Mouse (Mus musculus) midbrain, embryonic 14.5 days (tissue): ENCODE data around the gene Fgfr2. TPM values are rescaled to one million over a fixed set of nuclear protein-coding genes. Genes with fewer than 3 reads are reported as not detected.
"Not testable (repeated sequence)": the region's sequence is repeated elsewhere in the genome, so short reads cannot be mapped to it uniquely, and the experiment has no call there.

Source experiments
- ATAC-seq: fragments of 200-750 bp; cut with Nextera tagmentation; 2 replicates; pipeline ENCODE4 v1.8.0; 2017; ENCODE audit warnings: moderate number of reproducible peaks, moderate library complexity; ENCODE audit not compliant: low FRiP score, low TSS enrichment
- DNase-seq: peaks from one replicate; pipeline ENCODE4 v3.0.0-alpha.2; 2015
- H3K27ac ChIP-seq: fragments of 300-500 bp; sonication (generic); replicated peaks from 2 replicates; pipeline ENCODE4 v1.5.1; 2014; ENCODE audit warnings: mild to moderate bottlenecking, low read depth, low read length, moderate library complexity
- H3K27me3 ChIP-seq: fragments of 300-500 bp; sonication (generic); 2 replicates; pipeline ENCODE4 v1.6.1; 2014; ENCODE audit warnings: low read length, control low read depth, mixed read lengths; ENCODE audit not compliant: control insufficient read depth, insufficient read depth
- H3K36me3 ChIP-seq: fragments of 300-500 bp; sonication (generic); 2 replicates; pipeline ENCODE4 v1.6.1; 2014; ENCODE audit warnings: low read length, control low read depth; ENCODE audit not compliant: control insufficient read depth, insufficient read depth
- H3K4me1 ChIP-seq: fragments of 300-500 bp; sonication (generic); 2 replicates; pipeline ENCODE4 v1.6.1; 2014; ENCODE audit warnings: mild to moderate bottlenecking, antibody characterized with exemption, low read length, control low read depth; ENCODE audit not compliant: control insufficient read depth, insufficient read depth
- H3K4me2 ChIP-seq: fragments of 300-500 bp; sonication (generic); 2 replicates; pipeline ENCODE4 v1.6.1; 2014; ENCODE audit warnings: mild to moderate bottlenecking, low read length, moderate library complexity
- H3K4me3 ChIP-seq: fragments of 300-500 bp; sonication (generic); replicated peaks from 2 replicates; pipeline ENCODE4 v1.5.1; 2014; ENCODE audit warnings: low read depth, low read length
- H3K9ac ChIP-seq: fragments of 300-500 bp; sonication (generic); replicated peaks from 2 replicates; pipeline ENCODE4 v1.6.1; 2014; ENCODE audit warnings: mild to moderate bottlenecking, low read length, moderate library complexity
- H3K9me3 ChIP-seq: fragments of 300-500 bp; sonication (generic); 2 replicates; pipeline ENCODE4 v1.6.1; 2016; ENCODE audit warnings: low read length, control low read depth, mixed read lengths; ENCODE audit not compliant: control insufficient read depth
- WGBS: fragments of 180-500 bp; shearing (Covaris S2); extraction: QIAGEN DNeasy Blood & Tissue Kit; methylation state at CpG from one replicate; pipeline ENCODE4 v1.1.7; 2014; 5-methylcytosine and 5-hydroxymethylcytosine counted together
- polyA plus RNA-seq: library from polyadenylated mRNA; unstranded; fragments of >200 nt; fragmentation: Nextera tagmentation; extraction: Ambion mirVana; gene quantifications from 2 replicates; pipeline ENCODE4 v1.2.1, GENCODE M21; 2014

Fgfr2 gene
- polyA plus RNA-seq, 1 experiment from 2014 or later, result 28.1 TPM

DNA sequence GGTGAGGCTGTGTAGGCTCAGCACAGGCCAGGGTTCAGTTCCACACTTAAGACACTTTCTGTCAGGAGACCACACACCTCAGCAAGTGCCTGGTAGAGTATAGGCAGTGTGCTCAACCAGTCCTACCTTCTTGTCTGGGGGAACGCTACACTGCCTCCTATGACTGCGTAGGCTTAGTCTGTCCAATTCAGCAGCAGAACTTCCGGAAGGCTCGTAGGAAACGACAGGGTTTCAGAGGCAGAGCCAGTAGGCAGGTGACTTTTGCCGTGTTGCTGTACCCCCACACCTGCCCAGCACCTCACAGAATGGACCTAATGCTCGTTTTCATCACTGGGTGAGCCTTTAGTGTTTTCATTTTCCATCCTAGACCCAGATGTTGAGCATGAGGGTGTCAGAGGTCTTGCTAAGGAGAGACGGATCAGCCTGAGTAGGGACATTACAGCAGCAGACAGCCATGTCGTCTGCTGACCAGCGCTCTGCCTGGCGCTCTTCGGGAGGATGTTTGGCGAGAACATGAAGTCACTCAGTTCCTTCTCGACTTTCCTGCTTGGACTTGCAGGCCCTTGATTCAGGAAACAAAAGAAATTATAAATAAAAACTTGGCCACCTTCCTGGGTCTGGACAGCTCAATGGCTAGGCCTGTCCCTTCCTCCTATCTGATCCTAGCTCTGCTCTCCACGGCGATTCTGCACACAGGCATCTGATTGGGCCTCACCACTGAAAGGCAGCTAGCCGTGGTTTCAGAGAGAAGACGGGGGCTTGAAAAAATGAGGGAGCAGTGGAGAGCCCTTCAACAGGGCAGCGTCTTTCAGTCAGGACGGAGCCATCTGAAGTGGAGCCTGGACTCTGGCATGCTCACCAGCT lies 452.9 kb downstream of the Fgfr2 start:
- DNase-seq (no peak), ATAC-seq (no peak)
- no peak overlapping the region for H3K27ac ChIP-seq
- H3K4me1 ChIP-seq, result 0 out of 2 replicates have a peak, but pooled peaks cover 3% of the 10 kb centered on the region
- H3K9ac ChIP-seq, result no peak overlapping the region
- no peaks in the 10 kb centered on the region for H3K27me3 ChIP-seq
- WGBS, result 87% methylated on average over 20 of the region's 20 CpGs
- no peak overlapping the region for H3K4me3 ChIP-seq
- no peaks in the 10 kb centered on the region for H3K36me3 ChIP-seq
- no peak overlapping the region for H3K4me2 ChIP-seq
- no peaks in the 10 kb centered on the region for H3K9me3 ChIP-seq

DNA sequence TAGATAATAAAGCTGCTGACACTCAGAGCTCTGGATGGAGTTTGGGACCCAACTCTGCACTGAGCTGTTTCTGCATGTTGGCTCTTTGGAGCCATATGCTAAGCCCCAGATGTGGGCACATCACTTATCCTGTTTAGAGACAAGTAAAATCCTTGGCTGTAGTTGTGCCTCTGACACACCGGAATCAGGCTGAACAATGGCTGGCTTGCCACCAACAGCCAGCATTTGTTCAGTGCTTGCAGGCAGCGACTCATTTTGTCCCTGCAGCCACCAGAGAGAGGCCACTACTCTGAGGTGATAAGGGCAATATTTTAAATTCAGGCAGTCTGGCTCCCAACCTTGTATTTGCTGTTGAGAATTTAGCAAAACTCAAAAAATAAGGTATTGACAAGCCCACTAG lies 454.5 kb downstream of the Fgfr2 start:
- H3K4me2 ChIP-seq, result no peak overlapping the region
- H3K4me3 ChIP-seq, result no peak overlapping the region
- 71% methylated on average over 2 of the region's 2 CpGs for WGBS
- H3K27ac ChIP-seq, result no peak overlapping the region
- H3K9me3 ChIP-seq, result no peaks in the 10 kb centered on the region
- 0 out of 2 replicates have a peak, but pooled peaks cover 3% of the 10 kb centered on the region for H3K4me1 ChIP-seq
- ATAC-seq (no peak), DNase-seq (peak; percentile 14)
- H3K36me3 ChIP-seq, result no peaks in the 10 kb centered on the region
- no peak overlapping the region for H3K9ac ChIP-seq
- H3K27me3 ChIP-seq, result no peaks in the 10 kb centered on the region

DNA sequence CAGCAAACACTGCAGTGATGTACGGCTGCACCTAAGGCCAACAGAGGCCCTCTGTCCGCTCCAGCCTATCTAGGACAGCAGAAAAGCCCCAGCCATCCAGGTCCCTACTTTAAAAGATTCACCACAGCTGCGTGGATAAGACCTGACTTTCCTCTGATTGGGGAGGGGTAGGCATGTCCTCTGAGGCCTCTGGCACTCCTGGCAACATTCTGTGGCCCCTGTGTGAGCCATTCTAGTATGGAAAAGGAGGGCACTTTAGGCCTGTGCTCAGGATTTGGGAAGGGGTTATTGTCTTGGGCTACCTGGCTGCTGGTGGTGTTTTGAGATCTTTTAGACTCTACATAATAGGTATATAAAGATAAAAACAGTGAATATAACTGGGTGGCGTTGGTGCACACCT lies 456.6 kb downstream of the Fgfr2 start:
- ATAC-seq (no peak), DNase-seq (no peak)
- no peak overlapping the region for H3K9ac ChIP-seq

DNA sequence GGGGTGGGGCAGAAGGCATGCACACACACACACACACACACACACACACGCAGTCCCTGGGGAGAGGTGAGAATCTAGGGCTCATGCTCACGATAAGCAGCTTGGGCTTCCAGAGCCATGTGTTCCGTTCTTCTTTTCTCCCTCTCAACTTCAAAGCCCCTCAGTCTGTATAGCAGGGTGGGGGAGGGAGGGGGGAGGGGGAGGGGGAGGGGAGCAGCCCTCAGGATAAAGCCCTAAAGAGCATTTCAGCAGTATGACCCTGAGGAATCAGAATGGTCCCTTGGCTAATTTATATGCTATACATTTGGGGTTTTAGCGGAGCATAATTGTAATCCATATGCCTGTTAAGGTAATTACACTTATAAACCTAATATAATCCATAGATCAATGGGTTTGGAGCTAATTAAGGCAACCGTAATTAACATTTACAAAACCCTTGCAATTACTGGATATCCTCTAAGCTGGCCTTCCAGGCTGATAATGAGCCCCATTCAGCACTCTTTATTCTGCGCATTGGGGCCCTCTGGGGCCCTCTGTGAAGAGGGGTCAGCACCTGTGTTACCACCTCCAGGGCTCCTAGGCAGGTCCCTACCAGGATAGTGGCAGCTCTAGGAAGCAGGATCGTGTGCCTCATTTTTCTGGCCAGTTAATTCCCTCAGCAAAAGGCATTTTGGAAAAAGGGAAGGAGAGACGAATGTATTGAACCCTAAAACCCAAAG lies 457.3 kb downstream of the Fgfr2 start:
- Histone ChIP-seq H3K9ac (no peak overlapping the region), H3K4me3 (no peak overlapping the region), H3K4me1 (0 out of 2 replicates have a peak, but pooled peaks cover 3% of the 10 kb centered on the region), H3K9me3 (no peaks in the 10 kb centered on the region), H3K4me2 (no peak overlapping the region), H3K27me3 (no peaks in the 10 kb centered on the region), H3K36me3 (no peaks in the 10 kb centered on the region), H3K27ac (no peak overlapping the region)
- WGBS, result 33% methylated on average over 8 of the region's 8 CpGs
- ATAC-seq, result no peak
- DNase-seq, result peak; percentile 46

More for the DNA sequence above, 456.6 kb downstream of the Fgfr2 start:
- no peak overlapping the region for H3K4me2 ChIP-seq
- no peaks in the 10 kb centered on the region for H3K9me3 ChIP-seq
- 0 out of 2 replicates have a peak, but pooled peaks cover 3% of the 10 kb centered on the region for H3K4me1 ChIP-seq
- whole genome bisulfite sequencing, result 79% methylated on average over 4 of the region's 4 CpGs
- H3K27me3 ChIP-seq, result no peaks in the 10 kb centered on the region
- no peaks in the 10 kb centered on the region for H3K36me3 ChIP-seq
- H3K27ac ChIP-seq, result no peak overlapping the region
- no peak overlapping the region for H3K4me3 ChIP-seq

DNA sequence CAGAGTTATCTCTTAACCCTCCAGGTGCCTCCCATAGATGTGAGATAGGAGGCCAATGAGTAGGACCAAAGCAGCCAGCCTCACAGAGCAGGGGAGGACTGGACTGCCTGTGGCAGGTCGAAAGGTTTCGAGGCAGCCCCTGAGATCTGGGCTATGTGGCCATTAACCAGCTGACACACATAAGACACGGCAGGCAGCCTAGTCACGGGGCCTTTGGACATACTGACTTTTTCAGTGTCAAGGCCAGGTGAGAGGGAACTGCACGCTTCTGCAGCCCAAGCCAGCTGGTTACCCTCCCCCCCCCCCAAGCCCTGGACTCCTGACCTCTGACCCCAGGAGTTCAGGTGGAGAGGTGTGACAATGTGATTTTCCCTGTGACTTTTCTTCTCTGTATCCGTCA lies 458.3 kb downstream of the Fgfr2 start:
- no peak overlapping the region for H3K4me3 ChIP-seq
- DNase-seq, result no peak
- no peaks in the 10 kb centered on the region for H3K27me3 ChIP-seq
- no peaks in the 10 kb centered on the region for H3K9me3 ChIP-seq
- no peak for ATAC-seq
- WGBS, result 75% methylated on average over 6 of the region's 6 CpGs
- 0 out of 2 replicates have a peak, but pooled peaks cover 3% of the 10 kb centered on the region for H3K4me1 ChIP-seq
- H3K27ac ChIP-seq, result no peak overlapping the region
- no peak overlapping the region for H3K4me2 ChIP-seq
- no peaks in the 10 kb centered on the region for H3K36me3 ChIP-seq
- H3K9ac ChIP-seq, result no peak overlapping the region

DNA sequence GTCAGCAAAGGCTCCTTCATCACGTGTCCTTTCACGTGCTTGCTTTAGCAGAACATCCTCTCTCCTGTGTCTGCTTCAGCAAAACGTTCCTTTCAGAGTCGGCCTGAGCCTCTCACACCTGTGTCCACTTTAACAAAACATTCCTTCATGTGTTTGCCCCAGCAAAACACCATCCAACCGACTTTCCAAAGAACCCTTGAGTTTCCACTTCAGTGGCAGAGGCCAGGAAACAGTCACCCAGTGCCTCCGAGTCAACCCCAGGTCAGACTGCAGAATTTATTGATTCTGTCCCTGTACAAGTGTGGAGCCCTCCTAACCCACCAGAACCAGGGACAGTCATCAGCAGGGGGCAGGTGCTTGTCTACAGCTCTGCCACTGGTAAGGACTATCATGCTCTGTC lies 460.3 kb downstream of the Fgfr2 start:
- not testable (repeated sequence) for H3K4me1 ChIP-seq, ATAC-seq
- 83% methylated on average over 6 of the region's 6 CpGs for WGBS

DNA sequence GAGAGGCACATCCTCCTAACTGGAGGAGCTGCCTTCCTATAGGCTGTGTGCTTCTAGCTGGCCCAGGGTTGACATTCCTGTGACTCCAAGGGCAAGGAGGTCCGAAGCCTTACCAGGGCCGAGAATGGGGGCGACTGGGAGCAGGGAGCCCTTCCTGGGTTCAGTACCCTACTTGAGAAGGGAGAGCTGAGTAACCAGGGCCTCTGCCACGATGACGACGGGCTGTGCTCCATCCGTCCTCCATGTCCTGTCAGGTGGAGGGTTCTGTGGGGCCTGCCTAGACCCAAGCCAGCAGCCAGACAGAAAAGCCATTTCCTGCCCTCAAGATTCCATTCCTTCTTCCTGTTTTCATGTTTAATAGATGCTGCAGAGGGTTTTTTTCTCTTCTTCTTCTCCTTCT lies 463.5 kb downstream of the Fgfr2 start:
- no peak overlapping the region for H3K27ac ChIP-seq
- H3K9me3 ChIP-seq, result no peaks in the 10 kb centered on the region
- no peaks in the 10 kb centered on the region for H3K27me3 ChIP-seq
- no peak overlapping the region for H3K4me2 ChIP-seq
- H3K9ac ChIP-seq, result no peak overlapping the region
- no peak overlapping the region for H3K4me3 ChIP-seq
- WGBS, result 83% methylated on average over 7 of the region's 7 CpGs
- no peak for ATAC-seq
- no peak for DNase-seq
- no peaks in the 10 kb centered on the region for H3K36me3 ChIP-seq
- no peaks in the 10 kb centered on the region; the same call in 1 of the 2 replicates for H3K4me1 ChIP-seq

More for the DNA sequence above, 460.3 kb downstream of the Fgfr2 start:
- not testable (repeated sequence) for H3K4me3 ChIP-seq, H3K9ac ChIP-seq, DNase-seq, H3K27ac ChIP-seq, H3K4me2 ChIP-seq, H3K27me3 ChIP-seq, H3K36me3 ChIP-seq, H3K9me3 ChIP-seq

DNA sequence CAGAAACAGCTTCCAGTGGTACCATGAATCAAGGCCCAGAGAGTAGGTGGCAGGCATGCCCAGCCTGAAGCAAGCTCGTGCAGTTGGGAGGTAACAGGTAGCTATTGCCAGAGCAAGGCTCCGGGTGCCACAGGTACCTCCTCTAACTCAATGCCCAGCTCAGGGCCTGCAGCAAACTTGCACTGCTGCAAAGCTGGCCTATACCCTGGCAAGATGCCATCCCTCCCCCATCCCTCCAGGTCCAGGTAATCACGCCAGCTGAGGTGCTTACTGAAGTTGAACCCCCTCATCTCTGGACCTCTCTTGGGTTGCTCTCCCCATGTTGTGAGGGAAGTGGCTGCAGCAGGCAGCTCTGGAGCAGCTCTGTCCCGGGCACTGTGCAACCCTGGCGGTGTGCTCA lies 464.5 kb downstream of the Fgfr2 start:
- Histone ChIP-seq H3K4me2 (no peak overlapping the region), H3K9me3 (no peaks in the 10 kb centered on the region), H3K27me3 (no peaks in the 10 kb centered on the region), H3K9ac (no peak overlapping the region), H3K4me3 (no peak overlapping the region), H3K36me3 (no peaks in the 10 kb centered on the region), H3K27ac (no peak overlapping the region), H3K4me1 (no peaks in the 10 kb centered on the region; the same call in 1 of the 2 replicates)
- DNase-seq, result no peak
- ATAC-seq, result no peak
- 84% methylated on average over 5 of the region's 5 CpGs for WGBS
